Mouse (Mus musculus) MEL (cell line): ENCODE data around the gene Zc3h13.

ENCODE experiments used
- CTCF ChIP-seq, 3 experiments: IDR thresholded peaks in 2 of 3; conservative IDR thresholded peaks in 1 of 3; 2 replicates each; pipeline ENCODE4 v1.5.1; 2011 to 2012; ENCODE audit warnings: low read length in 3 of 3, low read depth in 2 of 3, mild to moderate bottlenecking in 2 of 3, improper control_type of control experiment in 1 of 3, inconsistent platforms in 1 of 3, mixed read lengths in 1 of 3, moderate library complexity in 1 of 3; ENCODE audit not compliant: control insufficient read depth in 1 of 3, insufficient read depth in 1 of 3, poor library complexity in 1 of 3, severe bottlenecking in 1 of 3
- EP300 ChIP-seq, 2 experiments: IDR thresholded peaks; 2 replicates each; pipeline ENCODE4 v1.6.1; 2011; ENCODE audit warnings: improper control_type of control experiment in 2 of 2, low read length in 2 of 2, low read depth in 1 of 2, mild to moderate bottlenecking in 1 of 2
- MXI1 ChIP-seq: IDR thresholded peaks from 2 replicates; pipeline ENCODE4 v1.6.1; 2011; ENCODE audit warnings: mild to moderate bottlenecking, low read depth, low read length, improper control_type of control experiment
- POLR2A ChIP-seq, 2 experiments: IDR thresholded peaks; 2 replicates each; pipeline ENCODE4 v1.6.1; 2011 to 2012; ENCODE audit warnings: low read length in 2 of 2, mild to moderate bottlenecking in 2 of 2, control low read depth in 1 of 2, improper control_type of control experiment in 1 of 2, low read depth in 1 of 2, moderate library complexity in 1 of 2; ENCODE audit not compliant: control insufficient read depth in 1 of 2, insufficient read depth in 1 of 2, poor library complexity in 1 of 2
- POLR2AphosphoS2 ChIP-seq: IDR thresholded peaks from 2 replicates; pipeline ENCODE4 v1.6.1; 2011; ENCODE audit warnings: low read length, improper control_type of control experiment
- POLR2AphosphoS5 ChIP-seq: IDR thresholded peaks from 2 replicates; pipeline ENCODE4 v1.6.1; 2012; ENCODE audit warnings: low read depth, borderline replicate concordance, mild to moderate bottlenecking, inconsistent platforms, low read length, moderate library complexity, mixed read lengths
- SIN3A ChIP-seq: IDR thresholded peaks from 2 replicates; pipeline ENCODE4 v1.6.1; 2012; ENCODE audit warnings: low read length, improper control_type of control experiment, inconsistent platforms
- TCF12 ChIP-seq: IDR thresholded peaks from 2 replicates; pipeline ENCODE4 v1.6.1; 2014; ENCODE audit warnings: low read depth, mild to moderate bottlenecking, inconsistent platforms, low read length, improper control_type of control experiment, moderate library complexity
- ZC3H11A ChIP-seq: IDR thresholded peaks from 2 replicates; pipeline ENCODE4 v1.6.1; 2012; ENCODE audit warnings: low read depth, mild to moderate bottlenecking, inconsistent platforms, low read length, improper control_type of control experiment
- ZMIZ1 ChIP-seq: IDR thresholded peaks from 2 replicates; pipeline ENCODE4 v1.6.1; 2012; ENCODE audit warnings: low read depth, mild to moderate bottlenecking, inconsistent platforms, low read length, improper control_type of control experiment, moderate library complexity

GRCm38 (mm10) chr14:75367503-75367902 lies 83.3 kb downstream of the Zc3h13 start:
- TF ChIP-seq SIN3A (no peak), POLR2AphosphoS5 (no peak), ZC3H11A (no peak), CTCF (IDR thresholded peaks at IDR 0.05 in 2 of 3, conservative IDR thresholded peaks at IDR 0.05 in 1 of 3; ENCODE audit: control insufficient read depth in 1 of 3, insufficient read depth in 1 of 3, low read depth in 2 of 3, low read length in 3 of 3, poor library complexity in 1 of 3, severe bottlenecking in 1 of 3) (no peak), TCF12 (no peak), ZMIZ1 (no peak), MXI1 (no peak), POLR2AphosphoS2 (no peak), EP300 (IDR thresholded peaks at IDR 0.05; ENCODE audit: low read depth in 1 of 2, low read length in 2 of 2) (no peak), POLR2A (IDR thresholded peaks at IDR 0.05; ENCODE audit: control insufficient read depth in 1 of 2, insufficient read depth in 1 of 2, low read depth in 1 of 2, low read length in 2 of 2, poor library complexity in 1 of 2) (no peak)
